Mouse (Mus musculus) embryonic facial prominence, embryonic 15.5 days (tissue): ENCODE measurements around the gene Snrnp35. TPM values are rescaled to one million over a fixed set of nuclear protein-coding genes. Genes with fewer than 3 reads are reported as not detected.

Source experiments
- ATAC-seq: fragments of 200-750 bp; cut with Nextera tagmentation; 2 replicates; pipeline ENCODE4 v1.8.0; 2017; ENCODE audit warnings: low read depth, moderate TSS enrichment; ENCODE audit not compliant: insufficient number of reproducible peaks, low FRiP score, low TSS enrichment
- H3K27ac ChIP-seq: fragments of 300-500 bp; sonication (generic); replicated peaks from 2 replicates; pipeline ENCODE4 v1.5.1; 2015; ENCODE audit warnings: mild to moderate bottlenecking, inconsistent platforms
- H3K27me3 ChIP-seq: fragments of 300-500 bp; sonication (generic); 2 replicates; pipeline ENCODE4 v1.6.1; 2015; ENCODE audit warnings: inconsistent platforms
- H3K36me3 ChIP-seq: fragments of 300-500 bp; sonication (generic); 2 replicates; pipeline ENCODE4 v1.6.1; 2015; ENCODE audit warnings: mild to moderate bottlenecking, inconsistent platforms
- H3K4me1 ChIP-seq: fragments of 300-500 bp; sonication (generic); 2 replicates; pipeline ENCODE4 v1.6.1; 2015; ENCODE audit warnings: inconsistent platforms
- H3K4me2 ChIP-seq: fragments of 300-500 bp; sonication (generic); replicated peaks from 2 replicates; pipeline ENCODE4 v1.6.1; 2015; ENCODE audit warnings: mild to moderate bottlenecking, inconsistent platforms
- H3K4me3 ChIP-seq: fragments of 300-500 bp; sonication (generic); replicated peaks from 2 replicates; pipeline ENCODE4 v1.5.1; 2015; ENCODE audit warnings: mild to moderate bottlenecking, inconsistent platforms
- H3K9ac ChIP-seq: fragments of 300-500 bp; sonication (generic); 2 replicates; pipeline ENCODE4 v1.6.1; 2015; ENCODE audit warnings: inconsistent platforms
- H3K9me3 ChIP-seq: fragments of 300-500 bp; sonication (generic); replicated peaks from 2 replicates; pipeline ENCODE4 v1.6.1; 2016; ENCODE audit warnings: inconsistent platforms
- WGBS: fragments of 180-500 bp; shearing (Covaris S2); methylation state at CpG from one replicate; pipeline ENCODE4 v1.1.7; 2015; 5-methylcytosine and 5-hydroxymethylcytosine counted together
- polyA plus RNA-seq: library from polyadenylated mRNA; unstranded; fragments of >200 nt; fragmentation: Nextera tagmentation; extraction: Ambion mirVana; gene quantifications from 2 replicates; pipeline ENCODE4 v1.2.1, GENCODE M21; 2015

The Snrnp35 gene
- polyA plus RNA-seq, 1 experiment from 2014 or later, result 26.5 TPM

GRCm38 (mm10) chr5:124467766-124468165, 15.2 kb upstream of the Snrnp35 start:
- WGBS, result 76% methylated on average over 1 of the region's 1 CpGs
- ATAC-seq, result no peak
- H3K36me3 ChIP-seq, result peaks cover 46% of the 10 kb centered on the region

GRCm38 (mm10) chr5:124468365-124468764, 14.6 kb upstream of the Snrnp35 start:
- Histone ChIP-seq H3K4me1 (no peaks in the 10 kb centered on the region), H3K27me3 (no peaks in the 10 kb centered on the region), H3K9me3 (no peaks in the 10 kb centered on the region), H3K9ac (no peak overlapping the region), H3K36me3 (peaks cover 41% of the 10 kb centered on the region), H3K27ac (no peak overlapping the region), H3K4me2 (no peak overlapping the region), H3K4me3 (no peak overlapping the region)
- no peak for ATAC-seq
- WGBS, result 91% methylated on average over 7 of the region's 7 CpGs

More at GRCm38 (mm10) chr5:124467766-124468165, 15.2 kb upstream of the Snrnp35 start:
- Histone ChIP-seq H3K27me3 (no peaks in the 10 kb centered on the region), H3K27ac (no peak overlapping the region), H3K4me1 (no peaks in the 10 kb centered on the region), H3K9ac (no peak overlapping the region), H3K4me2 (no peak overlapping the region), H3K4me3 (no peak overlapping the region), H3K9me3 (no peaks in the 10 kb centered on the region)

- Histone ChIP-seq H3K9ac (no peak overlapping the region), H3K36me3 (peaks cover 37% of the 10 kb centered on the region), H3K27me3 (no peaks in the 10 kb centered on the region), H3K27ac (no peak overlapping the region), H3K4me1 (no peaks in the 10 kb centered on the region), H3K4me2 (no peak overlapping the region), H3K4me3 (no peak overlapping the region), H3K9me3 (no peaks in the 10 kb centered on the region)
- 87% methylated on average over 6 of the region's 6 CpGs for whole genome bisulfite sequencing
- no peak for ATAC-seq
Observed at GRCm38 (mm10) chr5:124469486-124469885, 13.4 kb upstream of the Snrnp35 start.

GRCm38 (mm10) chr5:124470591-124471171, 12.3 kb upstream of the Snrnp35 start:
- Histone ChIP-seq H3K4me1 (peaks cover 4% of the 10 kb centered on the region; the same call in 1 of the 2 replicates), H3K27ac (no peak overlapping the region), H3K4me2 (no peak overlapping the region), H3K36me3 (peaks cover 37% of the 10 kb centered on the region), H3K4me3 (no peak overlapping the region), H3K9ac (no peak overlapping the region), H3K27me3 (no peaks in the 10 kb centered on the region), H3K9me3 (no peaks in the 10 kb centered on the region)
- no peak for ATAC-seq
- WGBS, result 77% methylated on average over 6 of the region's 6 CpGs

- Histone ChIP-seq H3K9me3 (no peaks in the 10 kb centered on the region), H3K36me3 (no peaks in the 10 kb centered on the region), H3K4me1 (peaks cover 24% of the 10 kb centered on the region), H3K9ac (no peak overlapping the region), H3K4me3 (peak overlapping the region; percentile 58; the same call in 1 of the 2 replicates), H3K27me3 (no peaks in the 10 kb centered on the region), H3K4me2 (peak overlapping the region; percentile 76), H3K27ac (peak overlapping the region; percentile 84)
- ATAC-seq, result no peak
- 70% methylated on average over 1 of the region's 1 CpGs for WGBS
Observed at GRCm38 (mm10) chr5:124478873-124479204, 4.1 kb upstream of the Snrnp35 start.

GRCm38 (mm10) chr5:124480119-124480518, 2.8 kb upstream of the Snrnp35 start:
- no peak for ATAC-seq
- peaks cover 32% of the 10 kb centered on the region for H3K4me1 ChIP-seq
- no peak overlapping the region for H3K4me3 ChIP-seq
- no peak overlapping the region for H3K9ac ChIP-seq
- WGBS, result 76% methylated on average over 4 of the region's 4 CpGs
- H3K9me3 ChIP-seq, result no peaks in the 10 kb centered on the region
- H3K27me3 ChIP-seq, result no peaks in the 10 kb centered on the region
- no peak overlapping the region for H3K4me2 ChIP-seq
- no peak overlapping the region for H3K27ac ChIP-seq
- no peaks in the 10 kb centered on the region for H3K36me3 ChIP-seq

GRCm38 (mm10) chr5:124481714-124482113, 1.2 kb upstream of the Snrnp35 start:
- 93% methylated on average over 4 of the region's 4 CpGs for WGBS
- H3K4me2 ChIP-seq, result no peak overlapping the region
- no peaks in the 10 kb centered on the region for H3K9me3 ChIP-seq
- no peak overlapping the region for H3K4me3 ChIP-seq
- no peak overlapping the region for H3K9ac ChIP-seq
- H3K4me1 ChIP-seq, result peaks cover 24% of the 10 kb centered on the region
- H3K27me3 ChIP-seq, result no peaks in the 10 kb centered on the region
- no peak overlapping the region for H3K27ac ChIP-seq
- no peak for ATAC-seq
- no peaks in the 10 kb centered on the region for H3K36me3 ChIP-seq

GRCm38 (mm10) chr5:124482436-124482965, 433 bp upstream of the Snrnp35 start:
- H3K36me3 ChIP-seq, result peaks cover 3% of the 10 kb centered on the region; the same call in 1 of the 2 replicates
- ATAC-seq, result no peak
- H3K9ac ChIP-seq, result peak overlapping the region; percentile 62
- peak overlapping the region; percentile 63 for H3K4me3 ChIP-seq
- peak overlapping the region; percentile 99 for H3K27ac ChIP-seq
- H3K9me3 ChIP-seq, result no peaks in the 10 kb centered on the region
- WGBS, result 2% methylated on average over 13 of the region's 13 CpGs
- no peaks in the 10 kb centered on the region for H3K27me3 ChIP-seq
- peaks cover 18% of the 10 kb centered on the region for H3K4me1 ChIP-seq
- H3K4me2 ChIP-seq, result peak overlapping the region; percentile 62

GRCm38 (mm10) chr5:124483655-124484396, 892 bp downstream of the Snrnp35 start:
- Histone ChIP-seq H3K27ac (peak overlapping the region; percentile 99), H3K9ac (peak overlapping the region; percentile 74), H3K4me1 (peaks cover 11% of the 10 kb centered on the region), H3K4me2 (peak overlapping the region; percentile 62), H3K4me3 (peak overlapping the region; percentile 63), H3K27me3 (no peaks in the 10 kb centered on the region), H3K9me3 (no peaks in the 10 kb centered on the region), H3K36me3 (peaks cover 3% of the 10 kb centered on the region; the same call in 1 of the 2 replicates)
- WGBS, result 7% methylated on average over 15 of the region's 15 CpGs
- ATAC-seq, result peak; percentile 41; the same call in 1 of the 2 replicates

GRCm38 (mm10) chr5:124485654-124486053, 2.7 kb downstream of the Snrnp35 start:
- no peak for ATAC-seq

GRCm38 (mm10) chr5:124488885-124489284, 6.0 kb downstream of the Snrnp35 start:
- Histone ChIP-seq H3K4me3 (no peak overlapping the region), H3K9me3 (no peaks in the 10 kb centered on the region), H3K36me3 (peaks cover 38% of the 10 kb centered on the region), H3K4me1 (peaks cover 8% of the 10 kb centered on the region; the same call in 1 of the 2 replicates), H3K27ac (no peak overlapping the region), H3K9ac (no peak overlapping the region), H3K27me3 (no peaks in the 10 kb centered on the region), H3K4me2 (no peak overlapping the region)
- no peak for ATAC-seq
- 79% methylated on average over 3 of the region's 3 CpGs for WGBS

More at GRCm38 (mm10) chr5:124485654-124486053, 2.7 kb downstream of the Snrnp35 start:
- H3K4me3 ChIP-seq, result no peak overlapping the region
- no peak overlapping the region for H3K9ac ChIP-seq
- H3K27me3 ChIP-seq, result no peaks in the 10 kb centered on the region
- 90% methylated on average over 5 of the region's 5 CpGs for WGBS
- no peak overlapping the region for H3K4me2 ChIP-seq
- H3K36me3 ChIP-seq, result peaks cover 9% of the 10 kb centered on the region
- no peaks in the 10 kb centered on the region for H3K9me3 ChIP-seq
- H3K4me1 ChIP-seq, result peaks cover 9% of the 10 kb centered on the region; the same call in 1 of the 2 replicates
- H3K27ac ChIP-seq, result no peak overlapping the region
